Mouse (Mus musculus): Measurements from ENCODE around the gene Med16. TPM values are rescaled to one million over a fixed set of nuclear protein-coding genes. Genes with fewer than 3 reads are reported as not detected.

Gene Med16
- polyA plus RNA-seq, 1 experiment from 2014 or later: 66.5 TPM

GRCm38 (mm10) chr10:79873313-79873712 lies 35.4 kb downstream of the Med16 start:
- Histone ChIP-seq H3K9ac (peak overlapping the region; percentile 82), H3K27ac (peak overlapping the region; percentile 95), H3K4me1 (peaks cover 48% of the 10 kb centered on the region), H3K4me3 (peak overlapping the region; percentile 73), H3K9me3 (no peaks in the 10 kb centered on the region), H3K4me2 (peak overlapping the region; percentile 83), H3K27me3 (replicated peaks) (no peaks in the 10 kb centered on the region), H3K36me3 (replicated peaks) (no peaks in the 10 kb centered on the region)
- peak; percentile 10; the same call in 1 of the 2 replicates for ATAC-seq (replicated peaks)
- WGBS: 6% methylated on average over 6 of the region's 6 CpGs

- Histone ChIP-seq H3K36me3 (replicated peaks) (no peaks in the 10 kb centered on the region), H3K4me2 (peak overlapping the region; percentile 83), H3K9me3 (no peaks in the 10 kb centered on the region), H3K4me3 (peak overlapping the region; percentile 73), H3K9ac (peak overlapping the region; percentile 82), H3K27me3 (replicated peaks) (no peaks in the 10 kb centered on the region), H3K27ac (peak overlapping the region; percentile 95), H3K4me1 (peaks cover 48% of the 10 kb centered on the region)
- ATAC-seq (replicated peaks): 0 out of 2 replicates have a peak, but pooled peaks have one; percentile 13
- WGBS: 38% methylated on average over 3 of the region's 3 CpGs
Measured at GRCm38 (mm10) chr10:79872862-79873261, 35.9 kb downstream of the Med16 start.

- H3K9me3 ChIP-seq: no peaks in the 10 kb centered on the region
- no peaks in the 10 kb centered on the region for H3K27me3 ChIP-seq (replicated peaks)
- peaks cover 54% of the 10 kb centered on the region for H3K4me1 ChIP-seq
- H3K27ac ChIP-seq: peak overlapping the region; percentile 2; the same call in 1 of the 2 replicates
- no peak for ATAC-seq (replicated peaks)
- no peak overlapping the region for H3K9ac ChIP-seq
- peak overlapping the region; percentile 83 for H3K4me2 ChIP-seq
- peak overlapping the region; percentile 73 for H3K4me3 ChIP-seq
- WGBS: 89% methylated on average over 8 of the region's 8 CpGs
- no peaks in the 10 kb centered on the region; the same call in 1 of the 2 replicates for H3K36me3 ChIP-seq (replicated peaks)
Measured at GRCm38 (mm10) chr10:79871845-79872244, 36.9 kb downstream of the Med16 start.

- no peak overlapping the region for H3K27ac ChIP-seq
Measured at GRCm38 (mm10) chr10:79866601-79867000, 42.1 kb downstream of the Med16 start.

GRCm38 (mm10) chr10:79865801-79866295 lies 42.9 kb downstream of the Med16 start:
- no peak for ATAC-seq (replicated peaks)
- Histone ChIP-seq H3K27ac (peak overlapping the region; percentile 43; the same call in 1 of the 2 replicates), H3K36me3 (replicated peaks) (peaks cover 47% of the 10 kb centered on the region), H3K9ac (no peak overlapping the region), H3K27me3 (replicated peaks) (no peaks in the 10 kb centered on the region), H3K9me3 (no peaks in the 10 kb centered on the region), H3K4me1 (peaks cover 36% of the 10 kb centered on the region), H3K4me2 (no peak overlapping the region), H3K4me3 (no peak overlapping the region)
- 71% methylated on average over 19 of the region's 19 CpGs for WGBS

More at GRCm38 (mm10) chr10:79866601-79867000, 42.1 kb downstream of the Med16 start:
- peaks cover 43% of the 10 kb centered on the region for H3K4me1 ChIP-seq
- no peak overlapping the region for H3K9ac ChIP-seq
- no peak for ATAC-seq (replicated peaks)
- peaks cover 39% of the 10 kb centered on the region for H3K36me3 ChIP-seq (replicated peaks)
- H3K4me2 ChIP-seq: no peak overlapping the region
- WGBS: 83% methylated on average over 11 of the region's 11 CpGs
- H3K9me3 ChIP-seq: no peaks in the 10 kb centered on the region
- no peak overlapping the region for H3K4me3 ChIP-seq
- no peaks in the 10 kb centered on the region for H3K27me3 ChIP-seq (replicated peaks)

- Histone ChIP-seq H3K4me1 (peaks cover 36% of the 10 kb centered on the region), H3K27ac (peak overlapping the region; percentile 43; the same call in 1 of the 2 replicates), H3K4me3 (no peak overlapping the region), H3K9ac (no peak overlapping the region), H3K27me3 (replicated peaks) (no peaks in the 10 kb centered on the region), H3K4me2 (no peak overlapping the region), H3K36me3 (replicated peaks) (peaks cover 54% of the 10 kb centered on the region), H3K9me3 (no peaks in the 10 kb centered on the region)
- 65% methylated on average over 12 of the region's 12 CpGs for WGBS
- ATAC-seq (replicated peaks): 0 out of 2 replicates have a peak, but pooled peaks have one; percentile 11
Measured at GRCm38 (mm10) chr10:79865189-79865601, 43.5 kb downstream of the Med16 start.

- peak; percentile 15; the same call in 1 of the 2 replicates for ATAC-seq (replicated peaks)
Measured at GRCm38 (mm10) chr10:79864351-79865188, 44.2 kb downstream of the Med16 start.

GRCm38 (mm10) chr10:79862925-79863324 lies 45.8 kb downstream of the Med16 start:
- Histone ChIP-seq H3K27me3 (replicated peaks) (no peaks in the 10 kb centered on the region), H3K9ac (no peak overlapping the region), H3K4me3 (no peak overlapping the region), H3K9me3 (no peaks in the 10 kb centered on the region), H3K4me1 (peaks cover 35% of the 10 kb centered on the region), H3K36me3 (replicated peaks) (peaks cover 68% of the 10 kb centered on the region), H3K27ac (no peak overlapping the region), H3K4me2 (no peak overlapping the region)
- WGBS: 80% methylated on average over 10 of the region's 10 CpGs
- ATAC-seq (replicated peaks): no peak

More at GRCm38 (mm10) chr10:79864351-79865188, 44.2 kb downstream of the Med16 start:
- Histone ChIP-seq H3K9ac (no peak overlapping the region), H3K27ac (0 out of 2 replicates have a peak overlapping the region, but pooled peaks have one; percentile 43), H3K36me3 (replicated peaks) (peaks cover 60% of the 10 kb centered on the region), H3K27me3 (replicated peaks) (no peaks in the 10 kb centered on the region), H3K4me2 (no peak overlapping the region), H3K9me3 (no peaks in the 10 kb centered on the region), H3K4me1 (peaks cover 30% of the 10 kb centered on the region), H3K4me3 (no peak overlapping the region)
- 57% methylated on average over 10 of the region's 10 CpGs for WGBS

- H3K4me3 ChIP-seq: no peak overlapping the region
- no peak for ATAC-seq (replicated peaks)
- no peak overlapping the region for H3K4me2 ChIP-seq
- 85% methylated on average over 23 of the region's 23 CpGs for WGBS
- H3K9ac ChIP-seq: no peak overlapping the region
- H3K36me3 ChIP-seq (replicated peaks): peaks cover 68% of the 10 kb centered on the region
- H3K4me1 ChIP-seq: peaks cover 38% of the 10 kb centered on the region
- no peak overlapping the region for H3K27ac ChIP-seq
- no peaks in the 10 kb centered on the region for H3K27me3 ChIP-seq (replicated peaks)
- no peaks in the 10 kb centered on the region for H3K9me3 ChIP-seq
Measured at GRCm38 (mm10) chr10:79862049-79862788, 46.5 kb downstream of the Med16 start.

- Histone ChIP-seq H3K27me3 (replicated peaks) (no peaks in the 10 kb centered on the region), H3K9ac (no peak overlapping the region), H3K9me3 (no peaks in the 10 kb centered on the region), H3K4me1 (peaks cover 44% of the 10 kb centered on the region), H3K4me2 (no peak overlapping the region), H3K4me3 (no peak overlapping the region), H3K36me3 (replicated peaks) (peaks cover 64% of the 10 kb centered on the region), H3K27ac (no peak overlapping the region)
- 79% methylated on average over 25 of the region's 25 CpGs for WGBS
- no peak for ATAC-seq (replicated peaks)
Measured at GRCm38 (mm10) chr10:79861230-79862048, 47.3 kb downstream of the Med16 start.

GRCm38 (mm10) chr10:79860079-79860911 lies 48.4 kb downstream of the Med16 start:
- no peaks in the 10 kb centered on the region for H3K27me3 ChIP-seq (replicated peaks)
- no peaks in the 10 kb centered on the region for H3K9me3 ChIP-seq
- no peak overlapping the region for H3K4me2 ChIP-seq
- no peak overlapping the region for H3K4me3 ChIP-seq
- ATAC-seq (replicated peaks): no peak
- H3K9ac ChIP-seq: no peak overlapping the region
- H3K36me3 ChIP-seq (replicated peaks): peaks cover 53% of the 10 kb centered on the region
- no peak overlapping the region for H3K27ac ChIP-seq
- peaks cover 47% of the 10 kb centered on the region for H3K4me1 ChIP-seq
- WGBS: 92% methylated on average over 26 of the region's 26 CpGs
